In genomic region chr3:51749812-51750481, GRCm38 (mm10) we compare ENCODE assay signal across 7 mouse cellular contexts.
A peak's percentile ranks its signal among the peaks of the same experiment; 100 is the strongest.
DNase-seq lines count a peak whose midpoint lies in the region; ATAC-seq and TF ChIP-seq lines count a peak whose summit lies in the region.

No protein-coding gene starts in this region.

- peak; percentile 43; the same call in 1 of the 2 replicates for ATAC-seq in intestine, postnatal 0 days
- ATAC-seq in liver, embryonic 12.5 days: peak; percentile 50
- peak; percentile 62; the same call in 1 of the 2 replicates for ATAC-seq in neural tube, embryonic 11.5 days (ENCODE audit: insufficient read depth, low FRiP score, low TSS enrichment)
- no peak for ATAC-seq in granulocyte monocyte progenitor cell, adult 5-6 weeks (replicated peaks; ENCODE audit: poor library complexity, severe bottlenecking)

- no peaks in the 10 kb centered on the region for H3K9me3 ChIP-seq in intestine, postnatal 0 days (ENCODE audit: control insufficient read depth)
- H3K9me3 ChIP-seq in liver, embryonic 12.5 days (replicated peaks): no peaks in the 10 kb centered on the region
- no peaks in the 10 kb centered on the region for H3K9me3 ChIP-seq in neural tube, embryonic 11.5 days (ENCODE audit: control insufficient read depth, low read length)

- 0 out of 2 replicates have a peak overlapping the region, but pooled peaks have one; percentile 21 for H3K27ac ChIP-seq in intestine, postnatal 0 days (ENCODE audit: low read depth, low read length)
- peak overlapping the region; percentile 59 for H3K27ac ChIP-seq in liver, embryonic 12.5 days
- peak overlapping the region; percentile 85 for H3K27ac ChIP-seq in neural tube, embryonic 11.5 days (ENCODE audit: low read depth, low read length)

- peak; percentile 78 for DNase-seq in Muller cell, postnatal 12 days (ENCODE audit: inconsistent ontology term)
- DNase-seq in adrenal gland, postnatal 14 days: peak; percentile 71
- peak; percentile 68 to 75 for DNase-seq in heart, adult 18-20 months
- peak; percentile 51 for DNase-seq in neural tube, embryonic 11.5 days (ENCODE audit: low spot score)

- no peaks in the 10 kb centered on the region for H3K27me3 ChIP-seq in intestine, postnatal 0 days (replicated peaks; ENCODE audit: control insufficient read depth, insufficient read depth, low read length)
- no peaks in the 10 kb centered on the region for H3K27me3 ChIP-seq in liver, embryonic 12.5 days (replicated peaks)
- H3K27me3 ChIP-seq in neural tube, embryonic 11.5 days (ENCODE audit: control insufficient read depth, insufficient read depth, low read length): no peaks in the 10 kb centered on the region

- no peaks in the 10 kb centered on the region for H3K36me3 ChIP-seq in intestine, postnatal 0 days (ENCODE audit: control insufficient read depth, insufficient read depth)
- H3K36me3 ChIP-seq in liver, embryonic 12.5 days: no peaks in the 10 kb centered on the region
- H3K36me3 ChIP-seq in neural tube, embryonic 11.5 days (ENCODE audit: control insufficient read depth, insufficient read depth, low read length): no peaks in the 10 kb centered on the region

- 0 out of 2 replicates have a peak overlapping the region, but pooled peaks have one; percentile 31 for H3K9ac ChIP-seq in intestine, postnatal 0 days (ENCODE audit: low read depth, low read length)
- no peak overlapping the region for H3K9ac ChIP-seq in liver, embryonic 12.5 days
- peak overlapping the region; percentile 44 for H3K9ac ChIP-seq in neural tube, embryonic 11.5 days (ENCODE audit: low read length)

- 49% methylated on average over 8 of the region's 8 CpGs for WGBS in intestine, postnatal 0 days
- 70% methylated on average over 8 of the region's 8 CpGs for WGBS in liver, embryonic 12.5 days (ENCODE audit: insufficient replicate concordance)
- 46% methylated on average over 8 of the region's 8 CpGs for WGBS in neural tube, embryonic 11.5 days

- no peak overlapping the region for H3K4me3 ChIP-seq in intestine, postnatal 0 days (ENCODE audit: low read depth, low read length)
- no peak overlapping the region for H3K4me3 ChIP-seq in liver, embryonic 12.5 days
- H3K4me3 ChIP-seq in neural tube, embryonic 11.5 days (ENCODE audit: low read depth, low read length): no peak overlapping the region

- H3K4me1 ChIP-seq in intestine, postnatal 0 days (replicated peaks; ENCODE audit: control insufficient read depth, insufficient read depth, low read length): peaks cover 3% of the 10 kb centered on the region; the same call in 1 of the 2 replicates
- H3K4me1 ChIP-seq in liver, embryonic 12.5 days: peaks cover 43% of the 10 kb centered on the region
- peaks cover 18% of the 10 kb centered on the region for H3K4me1 ChIP-seq in neural tube, embryonic 11.5 days (ENCODE audit: control insufficient read depth, insufficient read depth, low read length)

- TF ChIP-seq CTCF in intestine, postnatal 0 days (IDR thresholded peaks at IDR 0.05; ENCODE audit: low read depth): no peak

- H3K4me2 ChIP-seq in intestine, postnatal 0 days (replicated peaks; ENCODE audit: low read depth): 0 out of 2 replicates have a peak overlapping the region, but pooled peaks have one; percentile 21
- no peak overlapping the region for H3K4me2 ChIP-seq in liver, embryonic 12.5 days
- H3K4me2 ChIP-seq in neural tube, embryonic 11.5 days (ENCODE audit: low read depth): no peak overlapping the region

Comparison
In these comparisons a context has a peak if more than half of its experiments do, and no peak if none do; other contexts are left out.
1. H3K27ac ChIP-seq: peak in every context shown above with its lines; median percentile 85 in neural tube, embryonic 11.5 days; 59 in liver, embryonic 12.5 days; 21 in intestine, postnatal 0 days.